Mouse (Mus musculus) frontal cortex, postnatal 25 days (tissue): ENCODE results near the gene Taar8c.
"Not testable (repeated sequence)": the region's sequence is repeated elsewhere in the genome, so short reads cannot be mapped to it uniquely, and the experiment has no call there.

Experiments
- DNase-seq, 2 experiments: peaks; one replicate each; pipeline ENCODE4 v3.0.0; 2022; ENCODE audit warnings: low spot score in 2 of 2

Gene Taar8c

DNA sequence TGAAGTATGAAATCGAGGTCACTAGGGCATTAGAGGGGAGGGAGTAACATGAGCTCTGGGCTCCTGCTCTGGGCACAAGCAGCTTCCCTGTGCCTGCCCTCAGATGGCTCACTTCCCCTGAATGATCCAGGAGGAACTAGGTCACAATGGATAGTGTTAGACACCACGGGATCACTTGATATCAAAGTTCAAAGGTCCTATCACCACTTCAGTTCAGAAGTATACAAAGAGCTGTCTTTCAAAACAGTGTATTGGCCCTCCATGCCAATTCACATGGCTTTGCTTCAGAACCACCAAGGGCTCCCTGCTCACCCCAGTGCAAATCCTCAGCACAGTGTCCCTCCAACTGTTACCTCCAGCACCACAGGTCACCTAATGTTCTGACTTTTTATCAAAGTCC, 27.0 kb downstream of the Taar8c start:
- not testable (repeated sequence) for DNase-seq

DNA sequence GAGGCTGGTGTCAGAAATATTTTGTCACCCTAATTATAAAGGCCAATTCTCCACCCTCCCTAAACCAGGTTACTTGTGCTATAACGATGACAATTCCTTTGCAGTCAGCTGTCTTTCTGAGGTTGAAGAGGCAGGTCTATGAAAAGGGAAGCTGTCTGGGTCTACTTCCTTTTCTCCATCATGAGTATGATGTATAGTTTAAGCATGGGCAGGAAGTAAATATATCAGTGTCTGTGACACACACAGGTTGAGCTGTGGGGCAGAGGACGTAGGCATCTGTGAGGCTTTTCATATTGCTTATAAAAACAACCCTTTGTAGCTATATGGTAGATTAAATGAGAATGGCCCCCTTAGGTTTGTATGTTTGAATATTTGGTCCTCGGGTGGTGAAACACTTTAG, 42.7 kb downstream of the Taar8c start:
- DNase-seq, result no peak

DNA sequence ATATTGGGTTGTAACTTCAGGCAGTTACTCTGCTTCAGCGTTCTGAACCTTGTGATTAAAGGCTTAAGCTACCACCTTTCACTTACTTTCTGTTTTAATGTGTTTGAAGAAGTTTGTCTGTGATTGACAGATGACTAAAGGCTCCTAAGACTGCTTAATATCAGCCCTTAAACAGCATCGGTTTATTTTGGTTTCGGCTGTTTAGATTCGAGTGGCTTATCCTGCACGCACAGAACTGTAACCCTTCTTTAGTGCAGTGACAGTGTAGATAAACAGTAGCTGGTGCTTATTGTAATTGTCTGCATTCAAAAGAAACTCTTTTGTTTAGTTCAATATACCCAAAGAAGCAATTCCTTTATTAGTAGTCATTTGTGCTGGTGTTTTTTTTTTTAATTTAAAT, 49.7 kb downstream of the Taar8c start:
- no peak for DNase-seq
